Mouse (Mus musculus) CH12.LX (cell line): ENCODE results near the gene Dapl1. TPM values are rescaled to one million over a fixed set of nuclear protein-coding genes. Genes with fewer than 3 reads are reported as not detected.

Source experiments
- DNase-seq: peaks from one replicate; pipeline ENCODE4 v3.0.0-alpha.2; 2013; ENCODE audit errors: extremely low read depth
- H3K27ac ChIP-seq: 2 replicates; pipeline ENCODE4 v1.5.1; 2012; ENCODE audit warnings: low read depth, mild to moderate bottlenecking, control low read depth, moderate library complexity; ENCODE audit not compliant: insufficient read depth
- H3K27me3 ChIP-seq: replicated peaks from 2 replicates; pipeline ENCODE3; 2012; ENCODE audit warnings: inconsistent platforms
- H3K36me3 ChIP-seq, 2 experiments: replicated peaks in 1 of 2; 2 replicates each; pipeline versions ENCODE3 to v1.6.1; 2012; ENCODE audit warnings: inconsistent platforms in 1 of 2, low read length in 1 of 2, mild to moderate bottlenecking in 1 of 2, mixed read lengths in 1 of 2, moderate library complexity in 1 of 2; ENCODE audit not compliant: control insufficient read depth in 1 of 2, insufficient read depth in 1 of 2
- H3K4me1 ChIP-seq, 2 experiments: 2 replicates each; pipeline ENCODE4 v1.6.1; 2012; ENCODE audit warnings: inconsistent platforms in 1 of 2, moderate library complexity in 1 of 2; ENCODE audit not compliant: insufficient read depth in 2 of 2, control insufficient read depth in 1 of 2
- H3K4me2 ChIP-seq: 2 replicates; pipeline ENCODE4 v1.6.1; 2012; ENCODE audit warnings: low read depth, mild to moderate bottlenecking, control low read depth; ENCODE audit not compliant: poor library complexity, insufficient read depth, severe bottlenecking
- H3K4me3 ChIP-seq, 3 experiments: fragments of 150-350 bp in 1 of 3; sonication (generic) in 1 of 3; replicated peaks in 1 of 3; 2 replicates each; pipeline versions ENCODE3 to v1.5.1; 2011 to 2012; ENCODE audit warnings: low read depth in 2 of 3, low read length in 2 of 3, mild to moderate bottlenecking in 2 of 3, moderate library complexity in 2 of 3, control low read depth in 1 of 3, improper control_type of control experiment in 1 of 3, inconsistent platforms in 1 of 3, mixed read lengths in 1 of 3; ENCODE audit not compliant: poor library complexity in 1 of 3
- H3K79me2 ChIP-seq: replicated peaks from 2 replicates; pipeline ENCODE4 v1.6.1; 2012; ENCODE audit warnings: mild to moderate bottlenecking, moderate library complexity; ENCODE audit not compliant: control insufficient read depth, poor library complexity, insufficient read depth, severe bottlenecking; ENCODE audit errors: extremely low read depth
- H3K9ac ChIP-seq: 2 replicates; pipeline ENCODE4 v1.6.1; 2012; ENCODE audit warnings: low read depth, mild to moderate bottlenecking, control low read depth, moderate library complexity; ENCODE audit not compliant: insufficient read depth
- H3K9me3 ChIP-seq: replicated peaks from 2 replicates; pipeline ENCODE3; 2012; ENCODE audit warnings: low read length, inconsistent platforms, mixed read lengths
- BHLHE40 ChIP-seq: IDR thresholded peaks from 2 replicates; pipeline ENCODE4 v1.6.1; 2011; ENCODE audit warnings: mild to moderate bottlenecking, low read depth, low read length, improper control_type of control experiment
- CHD1 ChIP-seq: IDR thresholded peaks from 2 replicates; pipeline ENCODE4 v1.6.1; 2012; ENCODE audit warnings: low read depth, low read length, improper control_type of control experiment, inconsistent platforms
- E2F4 ChIP-seq: IDR thresholded peaks from 2 replicates; pipeline ENCODE4 v1.6.1; 2011; ENCODE audit warnings: low read depth, low read length, improper control_type of control experiment; ENCODE audit not compliant: insufficient replicate concordance
- ELF1 ChIP-seq: IDR thresholded peaks from 2 replicates; pipeline ENCODE4 v1.6.1; 2014; ENCODE audit warnings: low read depth, mild to moderate bottlenecking, inconsistent platforms, low read length, improper control_type of control experiment
- EP300 ChIP-seq: IDR thresholded peaks from 2 replicates; pipeline ENCODE4 v1.6.1; 2011; ENCODE audit warnings: low read length, improper control_type of control experiment
- GABPA ChIP-seq: IDR thresholded peaks from 2 replicates; pipeline ENCODE4 v1.6.1; 2012; ENCODE audit warnings: low read depth, low read length, improper control_type of control experiment, inconsistent platforms; ENCODE audit not compliant: insufficient replicate concordance
- HCFC1 ChIP-seq: IDR thresholded peaks from 2 replicates; pipeline ENCODE4 v1.6.1; 2012; ENCODE audit warnings: low read depth, mild to moderate bottlenecking, inconsistent platforms, low read length, improper control_type of control experiment
- IRF4 ChIP-seq: IDR thresholded peaks from 2 replicates; pipeline ENCODE4 v1.6.1; 2014; ENCODE audit warnings: low read depth, mild to moderate bottlenecking, inconsistent platforms, low read length, improper control_type of control experiment
- JUN ChIP-seq: IDR thresholded peaks from 2 replicates; pipeline ENCODE4 v1.6.1; 2011; ENCODE audit warnings: low read depth, mild to moderate bottlenecking, low read length, improper control_type of control experiment, moderate library complexity; ENCODE audit not compliant: insufficient read depth
- JUND ChIP-seq: conservative IDR thresholded peaks from 2 replicates; pipeline ENCODE4 v1.6.1; 2011; ENCODE audit warnings: low read depth, low read length, improper control_type of control experiment
- MAFK ChIP-seq: IDR thresholded peaks from 2 replicates; pipeline ENCODE4 v1.6.1; 2011; ENCODE audit warnings: low read length, improper control_type of control experiment; ENCODE audit not compliant: insufficient replicate concordance
- MAX ChIP-seq: IDR thresholded peaks from 2 replicates; pipeline ENCODE4 v1.6.1; 2011; ENCODE audit warnings: low read length, improper control_type of control experiment
- MXI1 ChIP-seq: IDR thresholded peaks from 2 replicates; pipeline ENCODE4 v1.6.1; 2011; ENCODE audit warnings: mild to moderate bottlenecking, low read depth, low read length, improper control_type of control experiment
- NRF1 ChIP-seq: IDR thresholded peaks from 2 replicates; pipeline ENCODE4 v1.6.1; 2014; ENCODE audit warnings: low read depth, mild to moderate bottlenecking, inconsistent platforms, low read length, improper control_type of control experiment, moderate library complexity
- POLR2AphosphoS2 ChIP-seq: IDR thresholded peaks from 2 replicates; pipeline ENCODE4 v1.6.1; 2011; ENCODE audit warnings: low read depth, low read length, improper control_type of control experiment
- RAD21 ChIP-seq: IDR thresholded peaks from 2 replicates; pipeline ENCODE4 v1.6.1; 2011; ENCODE audit warnings: low read depth, mild to moderate bottlenecking, low read length, improper control_type of control experiment, moderate library complexity
- TBP ChIP-seq: conservative IDR thresholded peaks from 2 replicates; pipeline ENCODE4 v1.6.1; 2011; ENCODE audit warnings: low read depth, low read length, improper control_type of control experiment
- TCF12 ChIP-seq: IDR thresholded peaks from 2 replicates; pipeline ENCODE4 v1.6.1; 2014; ENCODE audit warnings: low read depth, mild to moderate bottlenecking, inconsistent platforms, low read length, improper control_type of control experiment
- UBTF ChIP-seq: IDR thresholded peaks from 2 replicates; pipeline ENCODE4 v1.6.1; 2012; ENCODE audit warnings: low read depth, mild to moderate bottlenecking, inconsistent platforms, low read length, improper control_type of control experiment, moderate library complexity
- USF1 ChIP-seq: IDR thresholded peaks from 2 replicates; pipeline ENCODE4 v1.6.1; 2014; ENCODE audit warnings: low read depth, mild to moderate bottlenecking, inconsistent platforms, low read length, improper control_type of control experiment
- dilution Hi-C: fragments of 300-500 bp; cut with MboI; formaldehyde crosslinking; loops from 2 replicates; pipeline ENCODE4 v1.14.3; 2020; ENCODE audit warnings: low sequenced_read_pairs; ENCODE audit not compliant: extremely low pct_unique_long_range_greater_than_20kb, extremely low pct_ligation_motif_present
- in situ Hi-C: fragments of 300-500 bp; cut with MboI; formaldehyde crosslinking; loops from 3 replicates; pipeline ENCODE4 v1.14.3; 2019; ENCODE audit warnings: low sequenced_read_pairs, low pct_ligation_motif_present, low pct_unique_long_range_greater_than_20kb, mixed read lengths
- polyA plus RNA-seq: library from polyadenylated mRNA; unstranded; fragments of >175 nt; gene quantifications from 2 replicates; pipeline ENCODE4 v1.2.1, GENCODE M21; 2012; ENCODE audit warnings: low read depth; ENCODE audit not compliant: insufficient read length
- total RNA-seq, 2 experiments: library from RNA; depleted of rRNA; stranded (reverse); fragments of 300-350 nt in 1 of 2; fragments of >200 nt in 1 of 2; gene quantifications; 2 replicates each; pipeline ENCODE4 v1.2.3; 2012 to 2014

The Dapl1 gene
- total and polyA plus RNA-seq, 3 experiments = not detected

DNA sequence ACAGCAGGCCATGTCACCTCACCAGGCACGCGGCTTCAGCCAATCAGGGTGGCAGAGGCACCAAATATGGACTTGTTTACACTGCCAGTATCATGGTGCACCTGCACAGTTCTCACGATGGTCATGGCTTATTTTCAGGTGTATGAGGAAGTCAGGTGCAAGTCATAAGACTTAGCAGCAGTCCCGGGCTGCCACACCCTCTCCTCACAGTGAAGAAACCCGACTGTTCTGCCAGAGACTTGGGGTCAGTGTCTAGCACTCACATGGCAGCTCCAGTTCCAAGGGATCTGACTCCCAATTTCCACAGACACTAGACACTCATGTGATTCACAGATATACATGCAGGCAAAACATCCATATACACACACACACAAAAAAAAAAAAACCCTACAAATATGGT is 18.1 kb upstream of the Dapl1 start (continued):
- TF ChIP-seq GABPA = no peak

DNA sequence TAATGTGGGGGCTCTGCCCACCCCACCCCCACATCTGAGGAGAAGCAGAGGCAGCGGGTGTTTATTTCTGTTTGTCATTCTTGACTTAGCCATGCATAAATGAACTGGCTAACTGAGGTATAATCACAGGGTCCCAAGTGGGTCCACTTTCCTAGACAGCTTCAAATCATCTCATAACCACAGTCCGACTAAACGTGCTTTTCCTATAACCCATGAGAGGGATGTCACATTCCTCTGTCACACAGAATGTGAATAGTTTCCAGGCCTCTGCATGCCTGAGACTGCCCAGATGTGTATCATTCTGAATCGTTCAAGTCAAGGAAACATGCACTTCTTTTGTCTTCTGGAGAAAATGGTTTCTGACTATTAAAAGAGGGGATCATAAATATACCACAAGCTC is 17.4 kb upstream of the Dapl1 start:
- Histone ChIP-seq H3K27ac (no peak overlapping the region), H3K9me3 (peaks cover 12% of the 10 kb centered on the region), H3K4me1 (no peaks in the 10 kb centered on the region), H3K4me3 (no peak overlapping the region), H3K9ac (no peak overlapping the region), H3K27me3 (no peaks in the 10 kb centered on the region), H3K4me2 (no peak overlapping the region), H3K36me3 (no peaks in the 10 kb centered on the region), H3K79me2 (no peaks in the 10 kb centered on the region)
- in situ Hi-C loops (no loop called here), dilution Hi-C loops (no loop called here)
- TF ChIP-seq E2F4 = no peak
- TF ChIP-seq MXI1 = no peak
- TF ChIP-seq TBP = no peak
- no peak for TF ChIP-seq EP300
- no peak for TF ChIP-seq RAD21
- no peak for TF ChIP-seq UBTF
- TF ChIP-seq USF1 = no peak
- no peak for TF ChIP-seq ELF1
- TF ChIP-seq BHLHE40 = no peak
- TF ChIP-seq HCFC1 = no peak
- TF ChIP-seq IRF4 = no peak
- no peak for TF ChIP-seq JUN
- no peak for TF ChIP-seq CHD1
- no peak for TF ChIP-seq JUND
- no peak for TF ChIP-seq MAFK
- TF ChIP-seq MAX = no peak
- no peak for DNase-seq

DNA sequence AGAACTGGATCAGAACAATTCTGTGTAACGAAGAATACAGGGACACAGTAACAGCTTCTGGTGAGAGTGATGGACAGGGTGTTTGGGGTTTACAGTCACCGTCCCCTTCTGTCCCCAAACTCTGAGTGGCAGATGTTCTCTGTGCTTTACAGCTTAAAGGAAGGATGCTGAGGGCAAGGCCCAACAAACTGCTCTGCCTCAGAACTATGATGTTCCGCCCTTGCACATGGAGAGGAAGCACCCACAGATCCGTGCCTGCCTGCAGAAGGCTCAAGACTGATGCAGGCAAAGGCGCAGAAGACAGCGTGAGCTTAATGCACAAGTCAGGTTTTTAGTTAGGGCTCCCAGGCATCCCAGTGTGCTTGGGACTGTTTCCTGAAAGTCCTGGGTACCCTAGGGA is 16.5 kb upstream of the Dapl1 start:
- dilution Hi-C loops (no loop called here), in situ Hi-C loops (no loop called here)
- peaks cover 10% of the 10 kb centered on the region for H3K9me3 ChIP-seq
- no peak overlapping the region for H3K27ac ChIP-seq
- no peaks in the 10 kb centered on the region for H3K27me3 ChIP-seq
- H3K4me2 ChIP-seq = no peak overlapping the region
- no peaks in the 10 kb centered on the region for H3K4me1 ChIP-seq
- no peak overlapping the region for H3K9ac ChIP-seq
- H3K4me3 ChIP-seq = no peak overlapping the region
- no peak for DNase-seq
- no peaks in the 10 kb centered on the region for H3K36me3 ChIP-seq
- H3K79me2 ChIP-seq = no peaks in the 10 kb centered on the region
- TF ChIP-seq POLR2AphosphoS2 (no peak), TCF12 (no peak), JUN (no peak), NRF1 (no peak)
